Mouse (Mus musculus) G1E-ER4 (cell line): Measurements from ENCODE around the gene Mipol1. TPM values are rescaled to one million over a fixed set of nuclear protein-coding genes. Genes with fewer than 3 reads are reported as not detected.

Experiments used
- GATA1 ChIP-seq: IDR thresholded peaks from one replicate; pipeline ENCODE4 v1.8.0; 2012; ENCODE audit warnings: low read length, inconsistent platforms
- polyA plus RNA-seq: library from polyadenylated mRNA; stranded (reverse); fragments of >175 nt; gene quantifications from 2 replicates; pipeline ENCODE4 v1.2.3, GENCODE M21; 2012

Mipol1 gene
- polyA plus RNA-seq, 1 experiment: 5.6 TPM

DNA sequence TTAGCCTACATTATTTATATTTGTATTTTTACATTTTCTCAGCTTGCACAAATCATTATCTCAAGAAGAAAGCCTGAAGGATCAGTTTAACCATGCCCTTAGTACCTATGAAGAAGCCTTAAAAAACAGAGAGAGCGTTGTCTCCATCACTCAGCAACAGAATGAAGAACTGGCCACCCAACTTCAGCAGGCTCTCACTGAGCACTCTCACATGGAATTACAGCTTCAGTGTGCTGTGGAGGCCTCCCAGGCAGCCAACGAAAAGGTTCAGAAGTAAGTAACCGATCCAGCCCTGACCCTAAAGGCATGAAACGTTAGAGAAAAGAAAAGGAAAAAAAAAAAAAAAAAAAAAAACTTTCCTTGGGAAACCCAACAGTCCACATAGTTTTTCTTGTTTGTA, 226.7 kb downstream of the Mipol1 start:
- no peak for TF ChIP-seq GATA1

DNA sequence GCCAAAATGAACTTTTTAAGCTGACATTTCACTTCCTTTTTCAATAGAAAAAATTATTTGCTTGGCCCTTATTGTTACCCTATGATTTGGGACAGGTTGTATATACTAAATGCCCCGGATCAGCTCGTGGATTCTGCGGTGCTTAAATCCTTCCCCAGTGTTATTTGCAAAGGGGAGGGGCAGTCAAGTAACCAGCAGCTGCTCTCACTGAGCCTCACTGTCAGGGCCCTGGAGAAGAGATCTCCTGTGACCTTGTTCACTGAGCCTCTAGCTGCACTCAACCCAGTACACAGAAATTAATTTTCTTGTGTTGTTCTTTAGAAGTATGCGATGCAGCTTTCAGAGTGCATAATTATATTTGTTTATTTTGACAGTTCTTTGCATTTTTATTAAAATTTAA, 227.1 kb downstream of the Mipol1 start:
- no peak for TF ChIP-seq GATA1

DNA sequence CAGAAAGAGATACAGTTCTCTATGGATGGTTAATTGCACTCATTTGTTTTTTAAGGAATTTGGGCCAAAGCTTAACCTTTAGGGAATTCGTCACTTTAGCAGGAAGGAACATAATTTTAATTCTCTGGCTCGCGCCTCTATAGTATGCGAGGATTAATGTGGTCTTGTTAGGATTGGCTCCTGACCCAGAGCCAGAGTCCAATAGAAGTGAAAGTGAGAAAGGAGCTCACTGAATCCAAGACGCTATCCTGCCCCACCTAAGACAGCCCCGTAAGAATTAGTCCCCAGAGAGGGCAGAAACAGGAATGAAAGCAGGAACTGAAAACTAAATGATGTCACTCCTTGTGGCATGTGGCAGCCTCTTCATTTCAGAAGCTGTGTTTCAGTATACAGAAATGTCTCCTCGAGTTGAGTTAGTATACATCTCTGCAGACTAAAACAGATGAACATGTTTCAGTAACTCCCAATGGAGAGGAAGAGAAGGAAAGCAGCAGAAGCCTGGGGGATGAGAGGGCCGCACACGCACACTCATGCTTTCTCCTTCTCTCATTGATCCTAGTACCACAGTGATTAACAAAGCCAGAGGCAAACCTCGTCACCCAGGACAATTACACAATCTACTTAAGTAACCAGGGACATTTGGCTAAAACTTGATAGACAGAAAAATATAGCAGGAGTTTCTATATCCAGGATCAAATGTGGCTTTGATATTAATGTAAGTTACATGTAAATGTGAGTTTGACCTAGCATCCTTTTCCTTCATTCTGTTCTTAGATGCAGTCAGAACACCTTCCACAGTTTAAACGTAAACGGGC, 234.5 kb downstream of the Mipol1 start:
- TF ChIP-seq GATA1: no peak

DNA sequence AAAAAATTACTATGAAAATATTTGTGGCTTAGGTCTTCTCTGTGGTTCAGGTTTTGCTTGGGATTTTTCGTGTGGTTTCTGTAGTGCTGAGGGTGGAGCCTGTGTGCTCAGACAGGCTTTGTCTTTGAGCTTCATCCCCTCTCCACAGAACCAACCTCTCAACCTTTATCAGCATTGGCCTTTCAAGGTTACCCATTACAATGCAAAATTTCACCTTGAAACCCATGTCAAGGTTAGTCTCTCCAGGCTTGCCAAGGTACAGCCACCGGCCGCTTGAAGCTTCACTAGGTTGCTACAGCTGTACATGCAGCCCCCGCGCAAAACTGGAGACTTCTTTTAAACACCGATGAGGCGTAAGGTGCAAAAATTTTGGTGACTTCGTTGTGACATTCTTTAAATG, 241.6 kb downstream of the Mipol1 start:
- no peak for TF ChIP-seq GATA1

DNA sequence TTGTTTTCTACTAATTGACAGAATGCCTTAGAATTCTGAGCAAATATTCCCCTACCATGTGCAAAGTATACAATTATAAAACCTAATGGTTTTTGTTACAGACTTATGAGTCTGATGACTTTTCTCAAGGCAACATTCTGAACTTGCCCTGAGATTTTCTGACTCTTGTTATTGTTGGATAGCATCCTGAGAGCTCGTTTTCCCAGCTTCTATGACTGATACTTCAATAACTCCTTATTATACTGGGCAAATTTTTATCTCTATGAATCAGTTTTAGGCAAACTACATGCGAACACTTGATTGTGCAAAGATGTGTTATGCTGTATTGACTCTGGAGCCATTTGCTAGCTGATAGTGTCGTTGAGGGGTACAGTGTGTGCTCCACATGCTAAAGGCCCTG, 246.6 kb downstream of the Mipol1 start:
- TF ChIP-seq GATA1: no peak

DNA sequence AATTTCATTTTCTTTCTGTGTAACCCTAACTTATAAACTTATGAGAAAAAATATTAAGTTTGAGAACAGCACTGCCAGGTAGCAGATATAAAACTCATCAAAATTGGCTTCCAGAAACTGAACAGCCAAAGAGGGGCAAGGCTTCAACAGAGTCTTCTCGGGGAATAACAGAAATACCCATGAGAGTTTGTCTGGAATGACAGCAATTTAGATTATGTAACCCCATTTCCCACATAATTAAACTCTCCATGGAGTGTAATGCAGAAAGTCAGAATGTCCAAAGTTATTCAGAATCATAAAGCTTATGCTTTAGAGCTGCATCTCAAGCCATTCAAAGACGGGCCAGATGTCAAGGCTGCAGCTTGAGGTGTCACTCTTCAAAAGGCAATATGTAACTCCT, 251.6 kb downstream of the Mipol1 start:
- TF ChIP-seq GATA1: no peak

DNA sequence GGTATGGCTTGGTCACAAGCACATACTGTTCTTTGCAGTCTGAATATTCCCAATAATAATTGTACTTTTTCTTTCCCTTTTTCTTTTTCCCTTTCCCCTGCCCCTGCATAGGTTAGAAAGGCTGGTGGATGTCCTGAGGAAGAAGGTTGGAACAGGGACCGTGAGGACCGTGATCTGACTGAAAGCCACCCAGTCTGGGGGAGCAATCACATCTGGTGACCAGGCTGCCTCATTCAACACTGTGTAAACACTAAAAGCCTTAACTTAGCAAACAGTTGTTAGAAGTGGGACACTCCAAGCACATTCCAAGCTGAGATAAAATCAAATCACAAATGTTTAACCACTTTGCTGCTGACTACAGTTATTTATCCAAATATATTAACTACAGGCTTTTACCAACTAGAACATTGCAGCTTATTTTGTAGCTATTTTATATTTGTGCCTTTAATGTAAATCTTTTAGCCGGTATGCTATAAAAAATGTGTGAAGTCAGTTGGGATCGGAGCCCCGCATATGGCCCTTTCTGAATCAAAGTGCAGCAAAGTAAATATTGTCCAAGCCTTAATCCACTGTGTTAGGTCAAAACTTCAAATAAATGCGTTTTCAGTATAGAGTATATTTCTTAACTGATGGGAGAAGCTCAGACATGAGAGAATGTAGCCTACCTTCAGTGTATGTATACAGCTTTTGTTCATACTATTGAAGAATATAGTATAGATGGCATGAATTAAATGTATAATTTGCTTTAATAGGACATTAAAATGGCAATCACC, 266.3 kb downstream of the Mipol1 start:
- TF ChIP-seq GATA1: no peak

DNA sequence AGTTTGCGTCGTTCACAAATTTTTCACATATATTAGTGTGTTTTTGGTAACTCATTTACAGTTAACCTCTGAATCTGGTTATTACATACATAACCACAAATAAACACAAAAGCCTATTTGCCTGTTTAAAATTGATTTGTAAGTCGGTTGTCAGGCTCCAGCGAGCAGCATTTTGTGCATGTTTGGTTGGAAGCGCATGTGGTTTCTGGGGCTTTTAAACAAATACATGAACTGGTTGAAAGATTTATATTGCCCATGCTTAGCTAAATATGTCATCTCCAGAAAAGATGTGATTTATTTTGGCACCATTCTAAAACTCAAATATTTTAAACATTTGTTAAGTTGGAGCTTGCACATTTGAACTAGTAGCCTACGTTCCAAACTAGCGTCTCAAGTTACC, 270.0 kb downstream of the Mipol1 start:
- TF ChIP-seq GATA1: no peak

DNA sequence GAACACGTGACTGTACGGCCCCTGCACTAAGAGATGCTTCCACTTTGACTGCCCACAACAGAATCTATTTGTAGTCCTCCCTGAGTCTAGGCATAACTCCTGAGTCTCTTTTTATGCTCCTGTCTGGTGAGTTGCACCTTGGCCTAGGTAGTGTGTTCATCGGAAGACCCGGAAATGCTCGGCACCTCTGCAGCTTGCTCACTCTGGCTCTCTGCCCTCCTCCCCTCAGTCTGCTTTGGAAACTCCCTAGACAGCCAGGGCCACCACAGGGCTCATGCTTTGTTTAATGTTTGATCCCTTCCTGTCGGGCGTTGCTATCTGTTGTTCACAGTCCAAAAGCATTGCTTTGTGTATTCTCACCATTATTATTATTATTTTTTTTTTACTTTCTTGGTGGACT, 275.1 kb downstream of the Mipol1 start:
- no peak for TF ChIP-seq GATA1

DNA sequence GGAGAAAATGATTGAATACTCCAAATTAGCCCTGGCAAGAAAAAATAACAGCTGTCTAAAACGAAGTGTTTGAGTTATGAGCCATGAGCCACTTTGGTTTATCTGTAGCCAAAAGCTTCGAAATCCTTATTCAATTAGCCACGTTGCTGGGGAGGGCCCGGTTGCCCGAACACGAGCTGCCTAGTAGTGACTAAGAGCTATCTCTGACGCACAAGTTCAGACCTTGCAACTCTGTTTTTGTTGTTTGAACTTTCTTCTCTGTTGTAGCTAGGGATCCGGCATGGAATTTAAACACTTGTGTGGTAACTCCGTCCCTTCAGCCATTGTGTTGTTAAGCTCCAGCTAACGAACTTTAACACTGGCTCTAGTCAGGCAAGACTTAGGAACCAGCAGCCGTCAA, 278.7 kb downstream of the Mipol1 start:
- TF ChIP-seq GATA1: no peak

DNA sequence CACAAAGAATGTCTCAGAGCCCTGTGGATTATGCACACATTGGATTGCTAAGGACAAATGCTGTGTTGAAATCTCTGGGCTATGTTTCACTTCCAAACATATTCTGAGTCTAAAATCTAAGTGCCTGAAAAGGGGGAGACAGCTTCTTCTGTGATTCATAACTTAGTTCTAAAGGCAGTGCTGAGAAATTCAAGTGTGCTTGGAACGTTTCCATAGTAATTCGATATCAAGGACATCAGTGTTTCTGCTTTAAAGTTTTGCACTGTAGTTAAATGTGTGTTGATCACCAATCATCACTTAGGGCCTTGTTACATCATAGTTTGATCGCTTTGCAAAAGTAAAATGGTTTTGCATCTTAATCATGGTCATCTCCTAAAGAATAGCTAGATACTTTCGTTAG, 279.5 kb downstream of the Mipol1 start:
- no peak for TF ChIP-seq GATA1

DNA sequence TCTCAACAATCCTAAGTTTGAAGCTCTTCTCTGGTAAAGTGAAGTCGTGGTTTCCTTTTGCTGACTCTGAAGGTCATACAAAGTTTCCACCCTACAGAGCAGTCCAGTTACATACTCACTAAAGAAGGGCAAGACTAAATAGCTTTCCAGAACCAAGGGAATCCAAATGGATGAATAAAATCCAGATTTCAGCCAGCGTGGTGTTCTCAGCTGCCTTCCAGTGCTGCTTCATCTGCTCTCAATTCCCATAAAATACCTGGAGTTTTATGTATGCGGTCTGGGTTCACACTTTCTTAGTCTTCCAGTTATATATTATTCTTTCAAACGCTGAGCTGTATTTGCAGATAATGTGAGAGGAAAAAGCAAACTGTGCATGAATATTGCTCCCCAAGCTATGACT, 280.9 kb downstream of the Mipol1 start:
- no peak for TF ChIP-seq GATA1

DNA sequence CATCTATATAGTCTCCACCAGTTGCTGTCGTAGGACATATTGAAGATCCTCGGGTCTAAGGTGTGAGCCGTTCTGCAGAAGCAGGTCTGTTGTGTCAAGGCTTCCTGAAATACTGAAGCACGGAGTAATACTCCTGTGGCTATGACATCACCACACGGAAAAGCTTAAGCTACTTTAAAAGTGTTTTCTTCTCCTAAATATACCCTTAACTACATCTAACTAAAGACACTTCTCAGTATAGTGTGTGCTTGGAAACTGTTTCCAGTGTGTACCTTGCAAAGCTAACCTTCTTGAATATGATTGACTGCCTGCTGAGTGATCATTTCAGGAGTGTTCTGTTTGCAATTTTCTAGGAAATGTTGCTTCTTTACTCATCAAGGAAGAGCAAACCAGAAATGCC, 281.3 kb downstream of the Mipol1 start:
- no peak for TF ChIP-seq GATA1

DNA sequence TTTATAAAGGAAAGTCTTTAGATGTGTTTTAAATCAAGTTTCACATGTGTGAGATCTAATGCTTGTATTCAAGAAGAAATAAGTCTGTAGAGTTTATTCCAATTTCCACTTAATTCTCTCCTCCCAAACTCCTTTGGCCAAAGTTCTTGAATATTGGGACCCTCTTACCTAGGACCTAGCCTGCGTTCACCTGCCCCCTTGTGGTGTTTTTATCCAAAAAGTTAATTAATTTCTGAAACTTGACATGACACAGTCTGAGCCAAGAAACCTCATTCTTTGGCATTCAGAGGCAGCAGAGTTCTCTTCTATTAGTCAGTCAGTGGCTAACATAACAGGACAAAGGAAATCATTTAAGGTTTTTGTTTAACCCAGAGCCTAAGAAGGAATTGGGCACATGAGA, 284.3 kb downstream of the Mipol1 start:
- no peak for TF ChIP-seq GATA1

DNA sequence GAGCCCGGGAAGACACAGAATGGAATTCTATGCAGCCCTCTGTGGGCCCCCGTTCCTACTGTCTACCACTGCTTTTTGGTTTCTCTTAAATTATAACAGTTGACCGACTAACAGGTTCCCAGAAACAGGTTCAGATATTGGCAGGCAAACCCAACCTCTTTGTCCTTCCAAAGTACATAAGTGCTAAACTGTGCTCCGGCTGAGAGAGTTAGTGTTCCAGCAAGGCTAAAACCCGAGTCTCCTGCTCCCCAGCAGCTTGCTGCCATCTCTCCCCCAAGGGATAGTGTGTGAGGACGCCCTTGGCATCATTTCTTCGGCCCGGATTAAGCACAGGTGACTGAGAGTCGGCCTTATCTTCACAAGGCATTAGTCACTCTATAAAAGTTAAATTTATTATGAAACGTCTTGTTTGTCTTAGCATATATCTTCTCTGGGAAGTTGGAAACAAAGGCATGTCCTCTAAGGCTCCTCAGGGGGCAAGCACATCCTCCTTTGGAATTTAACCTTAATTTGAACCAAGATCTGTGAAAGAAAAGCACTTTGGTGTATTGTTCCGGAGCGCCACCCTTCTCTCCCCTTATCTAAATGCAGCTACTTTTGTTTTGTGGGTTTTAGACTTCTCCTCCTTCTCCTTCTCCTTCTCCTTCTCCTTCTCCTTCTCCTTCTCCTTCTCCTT, 285.6 kb downstream of the Mipol1 start:
- no peak for TF ChIP-seq GATA1

DNA sequence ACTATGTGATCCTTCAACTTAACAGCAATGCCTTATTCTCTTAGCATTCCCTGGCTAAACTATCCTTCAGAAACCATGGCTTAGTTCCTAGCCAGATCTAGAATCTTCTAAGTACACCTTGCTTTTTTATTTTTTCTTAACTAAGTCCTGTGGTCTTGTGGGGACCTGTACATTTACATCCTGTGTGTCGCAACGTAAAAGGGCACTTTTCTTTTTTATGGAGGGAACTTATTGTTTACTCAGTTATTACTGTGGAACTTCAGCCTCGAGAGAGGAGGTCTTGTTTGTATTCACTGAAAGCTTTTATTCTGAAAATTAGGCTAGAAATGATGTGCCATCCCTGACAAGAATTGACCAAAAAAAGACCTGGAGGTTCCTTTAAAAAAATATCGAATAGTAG, 298.1 kb downstream of the Mipol1 start:
- no peak for TF ChIP-seq GATA1

DNA sequence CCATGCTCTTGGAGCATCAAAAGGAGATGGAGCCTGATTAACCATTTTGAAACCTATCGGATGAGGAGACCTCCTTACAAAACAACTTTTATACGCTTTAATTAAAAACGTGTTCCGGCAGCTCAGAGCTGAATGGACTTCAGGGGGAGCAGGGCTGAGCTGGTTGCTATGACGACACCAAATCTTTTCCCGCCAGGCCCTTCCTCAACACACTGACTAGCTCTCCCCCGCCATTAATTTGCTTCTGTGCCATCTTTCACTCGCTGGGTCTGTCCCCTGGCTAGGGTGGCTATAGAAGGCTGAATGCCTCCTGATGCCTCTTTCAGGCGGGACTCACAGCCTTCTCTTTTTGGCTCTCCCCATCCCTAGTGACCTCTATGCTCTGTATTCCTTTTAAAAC, 300.2 kb downstream of the Mipol1 start:
- no peak for TF ChIP-seq GATA1

DNA sequence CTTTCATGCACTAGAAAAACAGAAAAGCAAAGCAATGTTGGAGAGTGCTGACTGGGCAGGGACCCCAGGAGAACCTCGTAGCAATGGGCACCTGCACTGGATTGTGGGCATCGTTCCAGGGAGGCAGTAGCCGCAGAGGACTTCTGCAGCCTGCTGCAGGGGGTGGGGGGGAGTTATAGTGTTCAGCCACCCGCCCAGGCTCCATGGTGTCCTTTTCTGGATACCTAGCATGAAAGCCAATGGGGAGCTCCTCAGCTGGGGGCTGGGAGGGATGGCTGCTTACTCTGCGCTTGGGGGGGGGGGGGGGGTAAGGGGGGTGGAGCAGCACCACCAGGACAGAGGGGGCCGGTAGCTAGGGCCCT, 304.3 kb downstream of the Mipol1 start:
- TF ChIP-seq GATA1: no peak
